Mouse (Mus musculus): ENCODE measurements around the gene Defb13.

DNA sequence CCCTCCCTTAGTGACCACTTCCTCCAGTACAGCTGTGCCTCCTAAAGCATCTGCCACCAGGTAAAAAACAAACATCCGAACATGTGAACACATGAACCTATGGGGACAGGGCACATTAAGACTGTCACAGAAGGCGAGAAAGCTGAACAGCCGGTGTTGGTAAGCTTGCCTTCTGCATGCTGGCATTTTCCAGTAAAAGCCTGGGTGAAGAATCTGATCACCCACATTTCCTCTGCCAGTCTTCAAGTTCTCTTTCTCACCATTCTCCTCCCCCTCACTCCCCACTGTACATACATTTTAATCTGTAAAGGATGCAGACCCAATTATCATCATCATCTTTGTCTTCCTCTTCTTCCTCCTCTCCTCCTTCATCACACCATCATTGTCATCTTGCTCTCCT lies 30.9 kb upstream of the Defb13 start:
- no peak for TF ChIP-seq CTCF (IDR thresholded peaks at IDR 0.05; ENCODE audit: control insufficient read depth, insufficient read depth, insufficient read length)
- no peak for TF ChIP-seq CEBPB (IDR thresholded peaks at IDR 0.05; ENCODE audit: low read depth)
- TF ChIP-seq FOSL1 (IDR thresholded peaks at IDR 0.05; ENCODE audit: insufficient read depth, low read length, poor library complexity, severe bottlenecking), result no peak
- TF ChIP-seq MAX (IDR thresholded peaks at IDR 0.05), result no peak
- no peak for TF ChIP-seq USF1 (IDR thresholded peaks at IDR 0.05; ENCODE audit: low read depth)

Measured in C2C12 (cell line).